Mouse (Mus musculus) MEL (cell line): ENCODE measurements around the gene Acot11.

ENCODE experiments used
- GATA1 ChIP-seq: IDR thresholded peaks from 2 replicates; pipeline ENCODE4 v1.6.1; 2011; ENCODE audit warnings: low read depth, low read length, improper control_type of control experiment
- POLR2A ChIP-seq, 2 experiments: IDR thresholded peaks; 2 replicates each; pipeline ENCODE4 v1.6.1; 2011 to 2012; ENCODE audit warnings: low read length in 2 of 2, mild to moderate bottlenecking in 2 of 2, control low read depth in 1 of 2, improper control_type of control experiment in 1 of 2, low read depth in 1 of 2, moderate library complexity in 1 of 2; ENCODE audit not compliant: control insufficient read depth in 1 of 2, insufficient read depth in 1 of 2, poor library complexity in 1 of 2

GRCm38 (mm10) chr4:106783137-106783536 is 21.7 kb downstream of the Acot11 start:
- TF ChIP-seq POLR2A (IDR thresholded peaks at IDR 0.05; ENCODE audit: control insufficient read depth in 1 of 2, insufficient read depth in 1 of 2, low read depth in 1 of 2, low read length in 2 of 2, poor library complexity in 1 of 2) (no peak), GATA1 (no peak)
